Mouse (Mus musculus) right cerebral cortex, adult 18-20 months (tissue): Measurements from ENCODE around the gene Pak4.
"Not testable (repeated sequence)": the region's sequence is repeated elsewhere in the genome, so short reads cannot be mapped to it uniquely, and the experiment has no call there.

Source experiments
- DNase-seq: peaks from one replicate; pipeline ENCODE4 v3.0.0; 2022; ENCODE audit warnings: mixed read lengths

The Pak4 gene

GRCm38 (mm10) chr7:28597642-28598446, at the start of gene Pak4, which contains the start of gene Samd4b:
TSS of gene Pak4 (minus strand) at chr7:28598185.
TSS of gene Samd4b (minus strand) at chr7:28598144.
- DNase-seq = peak; percentile 99

DNA sequence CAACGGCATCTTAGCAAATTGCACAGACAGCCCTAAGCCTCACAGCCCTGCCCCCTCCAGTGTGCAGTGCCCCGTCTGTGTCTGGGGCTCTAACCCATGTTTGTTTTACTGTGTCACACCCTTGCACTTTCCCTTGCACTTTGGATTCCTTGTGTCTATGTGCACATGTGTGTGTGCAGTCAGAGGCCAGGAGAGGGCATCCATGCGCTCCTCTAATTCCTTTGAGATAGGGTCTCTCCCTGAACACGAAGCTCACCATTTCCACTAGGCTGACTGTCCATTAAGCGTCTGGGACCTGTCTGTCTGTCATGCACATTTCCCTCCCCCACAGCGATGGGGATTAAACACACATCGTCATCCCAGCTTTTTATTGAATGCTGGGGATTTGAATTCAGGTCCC, 49.0 kb upstream of the Pak4 start:
- no peak for DNase-seq

DNA sequence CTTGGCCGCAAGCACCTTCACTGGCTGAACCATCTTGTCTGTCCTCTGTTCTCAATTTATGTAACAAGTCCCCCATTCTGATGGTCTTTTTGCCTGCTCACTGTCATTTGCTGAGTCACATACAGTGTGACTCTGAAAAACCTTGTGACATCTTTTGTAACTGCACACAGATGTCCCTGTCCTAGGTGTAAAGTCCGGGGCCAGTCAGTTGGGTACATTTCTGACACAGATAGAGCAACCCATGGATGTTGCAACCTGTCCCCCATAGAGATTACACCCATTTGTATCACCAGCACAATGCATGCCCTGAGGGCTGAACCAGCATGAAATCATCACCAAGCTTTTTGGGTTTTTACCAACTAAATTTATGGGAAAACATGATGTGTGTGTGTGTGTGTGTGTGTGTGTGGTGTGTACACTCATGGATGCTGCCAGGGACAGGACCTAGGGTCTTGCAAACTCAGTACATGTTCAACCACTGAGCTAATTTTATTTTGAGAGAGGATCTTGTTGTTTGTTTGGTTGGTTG, 48.0 kb upstream of the Pak4 start:
- DNase-seq = no peak

GRCm38 (mm10) chr7:28645366-28645765, 47.4 kb upstream of the Pak4 start:
- DNase-seq = no peak

- DNase-seq = no peak
Observed at GRCm38 (mm10) chr7:28641546-28641945, 43.6 kb upstream of the Pak4 start.

GRCm38 (mm10) chr7:28637511-28637910, 39.5 kb upstream of the Pak4 start:
- DNase-seq = no peak

DNA sequence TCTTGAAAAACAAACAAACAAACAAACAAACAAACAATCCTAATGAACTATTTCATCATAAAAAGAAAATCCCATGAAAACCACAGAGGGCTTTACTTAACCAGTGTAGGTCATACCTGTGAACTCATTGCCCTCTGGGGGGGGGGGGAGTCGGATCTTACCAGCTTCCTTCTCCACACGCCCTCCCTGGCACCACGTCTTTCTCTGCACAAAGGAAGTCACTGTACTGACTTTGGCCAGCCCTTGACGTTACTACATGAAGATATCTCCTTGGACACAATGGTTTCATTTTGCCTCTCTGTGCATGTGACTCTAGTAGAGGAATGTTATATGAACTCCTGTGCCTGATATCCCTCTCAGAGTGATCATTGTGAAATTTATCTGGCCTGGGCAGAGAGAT, 36.1 kb upstream of the Pak4 start:
- DNase-seq = no peak

DNA sequence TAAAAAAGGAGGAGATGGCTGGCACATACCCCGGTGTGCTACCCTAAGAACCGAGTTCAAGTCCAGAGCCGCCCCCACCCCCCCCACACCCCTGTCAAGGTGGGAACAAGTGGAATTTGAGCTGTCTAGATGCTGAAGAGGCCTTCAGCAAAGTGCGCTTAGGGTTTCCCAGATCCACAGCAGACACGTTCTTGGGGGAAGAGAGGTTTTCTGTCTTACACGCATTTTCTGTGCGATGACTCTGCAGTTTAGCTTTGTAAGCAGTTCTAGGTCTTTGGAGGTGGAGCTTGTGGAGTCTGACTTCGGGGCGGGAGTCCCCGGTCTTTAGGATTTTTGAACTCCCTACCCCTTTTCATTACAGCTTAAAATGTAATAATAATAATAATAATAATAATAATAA, 33.1 kb upstream of the Pak4 start, which contains the start of gene Acp7:
Gene Acp7 (minus strand): TSS at position 260 of the 400 bp plus-strand sequence.
- DNase-seq = no peak

GRCm38 (mm10) chr7:28624791-28625190, 26.8 kb upstream of the Pak4 start:
- DNase-seq = no peak

GRCm38 (mm10) chr7:28619098-28619715, 21.2 kb upstream of the Pak4 start:
- no peak for DNase-seq

DNA sequence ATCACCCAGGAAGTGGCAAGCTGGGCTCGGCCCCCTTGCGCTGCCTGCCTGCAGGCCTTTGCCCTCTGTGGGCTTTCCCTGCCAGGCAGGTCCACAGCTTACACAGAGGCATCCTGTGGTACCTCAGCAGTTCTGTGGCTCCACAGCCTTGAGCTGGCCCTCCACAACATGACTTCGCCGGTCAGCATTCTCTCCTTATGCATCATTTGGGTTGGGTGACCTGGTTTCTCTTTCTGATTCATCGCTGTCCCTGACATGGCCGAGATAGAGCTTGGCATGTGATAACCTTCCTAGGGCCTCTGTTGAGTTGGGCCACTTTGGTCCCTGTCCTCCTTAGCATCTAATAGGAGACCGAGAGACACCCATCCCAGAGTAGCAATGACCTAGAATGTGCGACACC, 8.0 kb upstream of the Pak4 start:
- DNase-seq = no peak

DNA sequence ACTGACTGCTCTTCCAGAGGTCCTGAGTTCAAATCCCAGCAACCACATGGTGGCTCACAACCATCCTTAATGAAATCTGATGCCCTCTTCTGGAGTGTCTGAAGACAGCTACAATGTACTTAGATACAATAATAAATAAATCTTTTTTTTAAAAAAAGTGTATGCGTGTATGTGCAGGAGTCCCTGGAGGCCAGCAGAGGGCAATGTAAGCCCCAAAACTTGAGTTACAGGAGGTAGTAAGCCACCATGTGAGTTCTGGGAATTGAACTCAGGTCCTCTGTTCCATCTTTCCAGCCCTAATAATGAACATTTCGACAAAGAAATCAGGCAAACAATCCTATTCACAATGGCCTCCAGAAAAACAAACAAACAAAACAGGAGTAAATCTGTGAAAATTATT, 5.8 kb upstream of the Pak4 start:
- not testable (repeated sequence) for DNase-seq

- no peak for DNase-seq
Observed at GRCm38 (mm10) chr7:28603136-28603535, 5.2 kb upstream of the Pak4 start.

DNA sequence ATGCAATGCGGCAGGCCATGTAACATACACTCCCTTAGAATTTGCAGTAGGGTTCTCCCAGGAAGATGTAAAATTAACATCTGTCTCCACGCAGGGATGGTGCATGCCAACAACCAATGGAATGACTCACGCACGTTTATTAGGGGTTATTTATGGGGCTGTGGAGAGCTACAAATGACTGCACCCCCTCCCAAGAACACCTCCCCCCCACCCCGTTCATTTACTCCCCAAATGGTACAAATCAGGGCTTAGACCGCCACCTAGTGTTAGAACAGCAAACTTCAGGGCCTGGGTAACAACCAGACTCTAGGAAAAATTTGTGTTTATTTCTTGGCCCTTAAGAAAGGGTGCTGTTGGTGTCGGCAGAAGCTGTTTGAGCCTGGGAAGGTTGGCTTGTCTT, 3.7 kb upstream of the Pak4 start:
- DNase-seq = peak; percentile 66

GRCm38 (mm10) chr7:28601029-28601428, 3.0 kb upstream of the Pak4 start:
- peak; percentile 66 for DNase-seq

GRCm38 (mm10) chr7:28598951-28599350, 966 bp upstream of the Pak4 start:
- DNase-seq = no peak

DNA sequence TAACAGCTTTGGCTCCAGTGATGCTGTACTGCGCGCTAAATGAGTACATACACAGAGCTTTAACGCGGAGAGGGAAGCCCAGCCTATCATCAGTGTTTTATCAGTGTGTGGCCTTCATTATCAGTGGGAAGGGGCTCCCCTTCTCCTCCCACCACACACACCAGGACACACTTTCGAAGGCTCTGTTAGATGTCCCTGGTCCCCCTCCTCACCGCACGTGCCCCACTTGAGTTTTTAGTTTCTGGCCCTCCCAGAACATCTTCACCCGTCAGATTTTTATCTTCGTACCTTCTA, 761 bp downstream of the Pak4 start:
- no peak for DNase-seq

GRCm38 (mm10) chr7:28596436-28597276, 1.3 kb downstream of the Pak4 start:
- no peak for DNase-seq

DNA sequence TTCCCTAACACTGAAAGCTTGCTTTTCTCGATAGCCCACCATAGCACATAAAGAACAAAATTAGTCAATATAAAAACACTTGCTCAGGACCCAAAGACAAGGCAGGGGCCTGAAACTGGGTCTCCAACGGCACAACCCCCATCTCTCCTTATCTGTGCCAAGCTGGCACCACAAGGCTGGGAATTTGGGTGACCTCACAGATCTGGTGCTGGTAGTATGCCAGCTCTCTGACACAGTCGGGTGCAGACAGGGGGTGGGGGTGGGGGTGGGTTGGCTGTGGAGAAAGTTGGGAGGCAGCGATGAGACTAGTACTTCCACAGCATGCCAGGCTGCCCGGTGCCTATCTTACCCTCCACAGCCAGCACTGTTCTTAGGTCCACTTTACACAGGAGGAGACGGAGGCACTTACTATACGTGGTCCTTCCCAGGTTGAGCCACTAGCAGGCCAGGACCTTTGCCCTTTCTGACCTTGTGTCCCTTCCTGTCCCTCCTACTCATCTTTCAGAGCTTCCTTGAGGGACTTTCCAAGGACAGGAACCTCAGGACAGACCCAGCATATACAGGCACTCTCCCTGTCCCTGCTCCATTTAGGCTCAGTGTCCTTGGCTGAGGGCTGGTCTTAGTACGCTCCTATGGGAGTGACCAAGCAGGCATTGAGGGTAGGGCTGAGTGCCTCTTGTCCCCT, 2.1 kb downstream of the Pak4 start:
- DNase-seq = no peak

DNA sequence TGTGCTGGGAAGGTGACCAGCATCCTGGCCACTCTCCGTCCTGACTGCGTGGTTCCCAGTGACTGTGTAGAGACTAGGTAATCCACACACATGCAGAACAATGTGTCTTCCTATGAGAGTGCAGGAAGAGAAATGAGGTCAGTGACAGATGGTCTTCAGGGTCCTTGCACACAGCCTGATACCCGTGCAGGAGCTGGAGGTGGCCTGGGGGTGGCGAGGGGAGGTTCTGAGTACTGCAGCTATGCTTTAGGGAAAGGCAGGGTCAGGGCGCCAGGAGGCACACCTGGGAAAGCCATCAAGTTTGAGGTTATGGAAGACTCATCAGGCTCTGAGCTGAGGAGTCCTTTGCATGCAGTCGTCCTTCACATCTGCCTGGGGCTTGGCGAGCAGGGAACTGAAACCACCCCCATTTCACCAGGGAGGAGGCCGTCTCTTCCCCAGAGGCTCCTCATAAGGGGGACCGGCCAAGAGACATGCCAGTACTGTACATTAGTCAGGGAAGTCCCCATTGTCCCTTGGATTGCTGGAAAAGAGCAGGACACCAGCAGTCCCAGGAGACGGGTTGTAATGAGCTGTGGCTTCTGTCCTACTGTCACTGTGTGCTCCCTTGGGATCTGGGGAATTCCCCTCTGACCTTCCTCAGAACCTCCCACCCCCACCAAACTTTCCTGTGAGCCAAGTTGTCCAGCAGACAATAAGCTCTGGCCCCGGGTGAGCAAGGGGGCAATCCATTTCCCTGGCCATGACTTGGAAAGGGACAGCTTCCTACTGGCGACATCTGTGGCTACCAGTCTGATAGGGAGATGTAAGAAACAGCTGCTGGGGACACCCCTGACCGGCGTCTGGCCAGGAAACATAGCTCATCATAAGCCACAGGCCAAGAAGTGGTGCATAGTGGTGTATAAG, 4.5 kb downstream of the Pak4 start:
- no peak for DNase-seq

GRCm38 (mm10) chr7:28591862-28592261, 6.1 kb downstream of the Pak4 start:
- no peak for DNase-seq

DNA sequence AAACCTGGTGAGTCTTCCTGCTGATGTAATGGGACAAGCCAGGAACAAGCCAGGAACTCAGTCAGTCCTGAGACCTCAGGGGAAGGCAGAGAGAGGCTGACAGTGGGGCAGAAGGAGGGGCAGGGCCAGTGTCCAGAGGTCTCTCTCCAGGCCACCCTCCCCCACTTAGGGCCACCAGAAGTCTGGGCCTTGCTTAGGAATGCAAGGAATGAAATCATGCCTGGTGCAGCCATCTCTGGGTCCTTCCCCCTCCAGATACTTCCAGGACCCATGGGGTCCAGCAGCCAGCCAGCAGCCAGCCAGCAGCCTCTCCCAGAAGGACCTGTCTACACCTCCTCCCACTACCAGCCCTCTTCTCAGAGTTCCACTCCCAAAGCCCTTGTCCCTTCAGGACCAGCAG, 10.3 kb downstream of the Pak4 start:
- no peak for DNase-seq
